Mouse (Mus musculus): ENCODE data around the gene Lmod3. TPM values are rescaled to one million over a fixed set of nuclear protein-coding genes. Genes with fewer than 3 reads are reported as not detected.

Lmod3 gene
- total and polyA plus RNA-seq, 2 experiments from 2014 or later, result 6.4 to 34.5 TPM

DNA sequence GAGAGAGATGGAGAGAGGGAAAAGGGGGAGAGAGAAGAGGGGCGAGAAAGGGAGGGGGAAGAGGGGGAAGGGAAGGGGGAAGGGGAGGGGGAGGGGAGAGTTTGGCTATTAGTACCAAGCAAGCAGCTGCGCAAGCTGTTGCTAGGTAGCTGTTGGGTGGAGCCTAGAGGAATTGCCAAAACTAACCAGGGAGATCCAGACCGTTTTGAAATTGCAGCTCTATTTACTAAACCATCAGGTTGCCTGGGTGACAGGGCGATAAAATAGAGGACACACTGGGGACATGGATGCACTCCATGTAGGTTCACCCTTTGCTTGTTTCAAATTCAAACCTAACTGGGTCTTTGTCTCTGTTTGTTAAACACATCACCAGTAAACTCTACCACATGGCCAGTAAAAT, 23.8 kb upstream of the Lmod3 start:
- no peak overlapping the region for H3K4me2 ChIP-seq (ENCODE audit: low read depth, low read length)
- no peaks in the 10 kb centered on the region for H3K9me3 ChIP-seq (replicated peaks; ENCODE audit: control insufficient read depth, low read length)
- H3K4me3 ChIP-seq (ENCODE audit: low read depth, low read length), result no peak overlapping the region
- no peaks in the 10 kb centered on the region for H3K27me3 ChIP-seq (ENCODE audit: control insufficient read depth, insufficient read depth, low read length)
- 35% methylated on average over 4 of the region's 4 CpGs for WGBS
- H3K4me1 ChIP-seq (ENCODE audit: control insufficient read depth, insufficient read depth), result peaks cover 18% of the 10 kb centered on the region
- TF ChIP-seq CTCF (IDR thresholded peaks at IDR 0.05; ENCODE audit: low read depth) (no peak), EP300 (IDR thresholded peaks at IDR 0.05; ENCODE audit: low read depth) (no peak)
- no peak overlapping the region for H3K9ac ChIP-seq (replicated peaks; ENCODE audit: low read depth, low read length)
- H3K27ac ChIP-seq (ENCODE audit: low read depth), result no peak overlapping the region
- no peaks in the 10 kb centered on the region for H3K36me3 ChIP-seq (replicated peaks; ENCODE audit: control insufficient read depth, insufficient read depth, low read length)
- ATAC-seq (ENCODE audit: insufficient read depth, low read depth), result no peak
- no peak for DNase-seq (ENCODE audit: low spot score)

DNA sequence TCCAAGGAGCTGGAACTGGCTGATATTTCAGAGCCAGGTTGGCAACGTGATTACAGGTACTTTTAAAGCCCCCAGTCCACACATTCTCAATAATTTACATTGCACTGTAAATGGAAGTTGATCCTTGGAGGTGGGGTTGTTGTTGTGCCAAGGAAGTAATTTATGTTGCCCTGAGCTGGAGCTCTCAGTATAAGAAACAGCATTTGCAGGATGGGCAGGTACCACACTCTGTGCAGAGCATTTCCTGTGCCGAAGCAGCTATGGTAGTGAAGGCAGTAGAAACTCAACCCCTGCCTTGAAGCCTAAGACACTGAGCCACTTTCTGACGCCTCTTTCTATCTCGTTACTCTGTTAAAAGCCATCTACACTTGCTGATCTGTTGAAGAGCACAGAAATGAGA, 23.2 kb upstream of the Lmod3 start:
- peaks cover 18% of the 10 kb centered on the region for H3K4me1 ChIP-seq (ENCODE audit: control insufficient read depth, insufficient read depth)
- ATAC-seq (ENCODE audit: insufficient read depth, low read depth), result no peak
- H3K27ac ChIP-seq (ENCODE audit: low read depth), result no peak overlapping the region
- no peak overlapping the region for H3K4me3 ChIP-seq (ENCODE audit: low read depth, low read length)
- no peak overlapping the region for H3K4me2 ChIP-seq (ENCODE audit: low read depth, low read length)
- H3K9me3 ChIP-seq (replicated peaks; ENCODE audit: control insufficient read depth, low read length), result no peaks in the 10 kb centered on the region
- no peak overlapping the region for H3K9ac ChIP-seq (replicated peaks; ENCODE audit: low read depth, low read length)
- 54% methylated on average over 4 of the region's 4 CpGs for WGBS
- DNase-seq (ENCODE audit: low spot score), result no peak
- no peaks in the 10 kb centered on the region for H3K36me3 ChIP-seq (replicated peaks; ENCODE audit: control insufficient read depth, insufficient read depth, low read length)
- TF ChIP-seq EP300 (IDR thresholded peaks at IDR 0.05; ENCODE audit: low read depth), result no peak
- TF ChIP-seq CTCF (IDR thresholded peaks at IDR 0.05; ENCODE audit: low read depth), result no peak
- H3K27me3 ChIP-seq (ENCODE audit: control insufficient read depth, insufficient read depth, low read length), result no peaks in the 10 kb centered on the region

DNA sequence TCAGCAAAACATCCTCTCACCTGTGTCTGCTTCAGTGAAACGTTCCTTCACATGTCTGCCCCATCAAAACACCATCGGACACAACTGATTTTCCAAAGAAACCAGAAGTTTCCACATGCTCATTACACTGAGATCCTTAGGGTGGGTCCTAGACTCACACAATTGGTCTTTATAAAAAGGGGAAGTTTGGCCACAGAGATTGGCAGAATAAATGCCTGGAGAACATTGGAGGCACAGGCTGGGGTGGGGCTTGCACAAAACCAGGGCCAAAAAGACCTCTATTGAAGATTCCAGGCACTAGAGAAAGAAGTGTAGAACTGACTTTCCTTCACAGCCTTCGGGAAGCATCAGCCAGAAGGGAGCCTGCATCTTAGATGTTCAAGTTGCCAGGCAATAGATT, 21.2 kb upstream of the Lmod3 start:
- TF ChIP-seq CTCF (IDR thresholded peaks at IDR 0.05; ENCODE audit: low read depth), result no peak
- TF ChIP-seq EP300 (IDR thresholded peaks at IDR 0.05; ENCODE audit: low read depth), result no peak
- Histone ChIP-seq H3K9me3 (replicated peaks; ENCODE audit: control insufficient read depth, low read length) (no peaks in the 10 kb centered on the region), H3K27ac (ENCODE audit: low read depth) (no peak overlapping the region), H3K27me3 (ENCODE audit: control insufficient read depth, insufficient read depth, low read length) (no peaks in the 10 kb centered on the region), H3K36me3 (replicated peaks; ENCODE audit: control insufficient read depth, insufficient read depth, low read length) (no peaks in the 10 kb centered on the region), H3K4me1 (ENCODE audit: control insufficient read depth, insufficient read depth) (peaks cover 23% of the 10 kb centered on the region), H3K9ac (replicated peaks; ENCODE audit: low read depth, low read length) (no peak overlapping the region), H3K4me3 (ENCODE audit: low read depth, low read length) (no peak overlapping the region), H3K4me2 (ENCODE audit: low read depth, low read length) (no peak overlapping the region)
- WGBS, result 79% methylated on average over 3 of the region's 3 CpGs
- no peak for DNase-seq (ENCODE audit: low spot score)
- no peak for ATAC-seq (ENCODE audit: insufficient read depth, low read depth)

DNA sequence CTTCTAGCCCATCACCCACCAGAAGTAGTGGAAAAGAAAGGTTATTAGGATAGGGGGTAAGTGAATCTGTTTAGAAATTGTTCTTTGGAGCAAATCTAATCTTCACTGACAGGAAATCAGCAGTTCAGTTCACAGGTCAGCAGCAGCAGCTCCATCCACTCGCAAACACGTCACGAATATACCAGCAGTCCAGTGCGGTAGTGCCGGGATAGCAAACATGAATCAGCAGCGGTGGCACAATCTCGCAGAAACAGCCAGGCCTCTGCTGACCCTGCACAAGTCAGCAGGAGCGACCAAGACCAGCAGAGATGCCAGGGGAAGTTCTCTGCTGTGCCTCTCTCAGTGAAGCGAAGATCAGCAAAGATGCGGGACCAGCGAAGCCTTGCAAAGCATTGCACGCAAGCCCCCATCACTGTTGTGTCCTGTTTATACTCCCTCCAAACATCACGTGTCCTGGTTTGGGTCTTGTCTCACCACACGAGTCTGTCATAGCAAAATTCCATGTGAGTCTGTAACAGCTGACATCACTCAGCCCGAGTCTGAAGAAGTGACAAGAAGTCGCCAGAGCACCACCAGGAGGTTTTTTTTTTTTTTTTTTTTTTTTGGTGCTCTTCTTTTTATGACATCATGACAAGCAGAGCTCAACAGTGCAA, 20.6 kb upstream of the Lmod3 start:
- no peak overlapping the region for H3K4me2 ChIP-seq (ENCODE audit: low read depth, low read length)
- DNase-seq (ENCODE audit: low spot score), result no peak
- no peak overlapping the region for H3K4me3 ChIP-seq (ENCODE audit: low read depth, low read length)
- H3K9ac ChIP-seq (replicated peaks; ENCODE audit: low read depth, low read length), result no peak overlapping the region
- H3K27me3 ChIP-seq (ENCODE audit: control insufficient read depth, insufficient read depth, low read length), result no peaks in the 10 kb centered on the region
- TF ChIP-seq CTCF (IDR thresholded peaks at IDR 0.05; ENCODE audit: low read depth) (no peak), EP300 (IDR thresholded peaks at IDR 0.05; ENCODE audit: low read depth) (no peak)
- no peak for ATAC-seq (ENCODE audit: insufficient read depth, low read depth)
- no peaks in the 10 kb centered on the region for H3K36me3 ChIP-seq (replicated peaks; ENCODE audit: control insufficient read depth, insufficient read depth, low read length)
- peaks cover 18% of the 10 kb centered on the region for H3K4me1 ChIP-seq (ENCODE audit: control insufficient read depth, insufficient read depth)
- H3K9me3 ChIP-seq (replicated peaks; ENCODE audit: control insufficient read depth, low read length), result no peaks in the 10 kb centered on the region
- no peak overlapping the region for H3K27ac ChIP-seq (ENCODE audit: low read depth)
- 67% methylated on average over 16 of the region's 16 CpGs for WGBS

DNA sequence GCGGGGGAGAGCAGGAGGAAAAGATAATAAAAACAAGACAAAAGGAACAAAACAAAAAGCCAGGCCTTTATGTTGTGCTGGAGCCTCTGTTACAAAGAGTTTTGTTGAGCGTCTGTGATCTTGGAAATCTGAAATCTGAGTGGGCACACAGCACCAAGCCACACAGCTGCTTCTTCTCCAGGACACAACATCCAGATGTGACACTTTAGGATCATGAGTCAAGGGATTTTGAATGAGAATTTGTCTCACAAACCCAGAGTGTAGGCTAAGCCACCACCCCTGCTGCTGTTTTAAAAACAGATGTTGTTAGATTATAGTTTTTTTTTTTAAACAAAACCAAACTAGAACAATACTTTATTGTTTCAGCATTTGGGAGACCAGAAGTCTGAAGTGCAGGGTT, 19.8 kb upstream of the Lmod3 start:
- Histone ChIP-seq H3K4me2 (ENCODE audit: low read depth, low read length) (no peak overlapping the region), H3K4me1 (ENCODE audit: control insufficient read depth, insufficient read depth) (peaks cover 16% of the 10 kb centered on the region), H3K36me3 (replicated peaks; ENCODE audit: control insufficient read depth, insufficient read depth, low read length) (no peaks in the 10 kb centered on the region), H3K4me3 (ENCODE audit: low read depth, low read length) (no peak overlapping the region), H3K27me3 (ENCODE audit: control insufficient read depth, insufficient read depth, low read length) (no peaks in the 10 kb centered on the region), H3K9ac (replicated peaks; ENCODE audit: low read depth, low read length) (no peak overlapping the region), H3K9me3 (replicated peaks; ENCODE audit: control insufficient read depth, low read length) (no peaks in the 10 kb centered on the region), H3K27ac (ENCODE audit: low read depth) (no peak overlapping the region)
- DNase-seq (ENCODE audit: low spot score) (no peak), ATAC-seq (ENCODE audit: insufficient read depth, low read depth) (no peak)
- WGBS, result 57% methylated on average over 2 of the region's 2 CpGs
- TF ChIP-seq CTCF (IDR thresholded peaks at IDR 0.05; ENCODE audit: low read depth) (no peak), EP300 (IDR thresholded peaks at IDR 0.05; ENCODE audit: low read depth) (no peak)

DNA sequence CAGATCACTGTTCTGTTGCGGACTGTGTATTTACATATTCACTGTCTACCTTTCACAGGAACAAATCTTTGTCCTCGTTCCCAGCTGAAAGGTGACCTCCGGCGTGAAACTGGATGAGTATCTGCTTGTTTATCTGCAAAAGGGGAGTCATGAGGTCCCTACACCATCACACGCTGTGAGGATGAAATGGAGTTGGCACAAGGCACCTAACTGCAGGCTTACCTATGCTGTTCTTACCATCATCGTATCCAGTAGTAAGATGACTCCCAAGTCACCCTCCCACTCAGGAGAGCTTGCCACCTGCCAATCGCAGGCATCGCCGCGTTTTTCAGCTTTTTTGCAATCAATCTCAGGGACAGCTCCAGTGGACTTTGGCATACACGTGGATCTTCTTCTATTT, 17.0 kb upstream of the Lmod3 start:
- Histone ChIP-seq H3K27me3 (ENCODE audit: control insufficient read depth, insufficient read depth, low read length) (no peaks in the 10 kb centered on the region), H3K27ac (ENCODE audit: low read depth) (no peak overlapping the region), H3K9me3 (replicated peaks; ENCODE audit: control insufficient read depth, low read length) (no peaks in the 10 kb centered on the region), H3K4me2 (ENCODE audit: low read depth, low read length) (no peak overlapping the region), H3K36me3 (replicated peaks; ENCODE audit: control insufficient read depth, insufficient read depth, low read length) (no peaks in the 10 kb centered on the region), H3K9ac (replicated peaks; ENCODE audit: low read depth, low read length) (no peak overlapping the region), H3K4me3 (ENCODE audit: low read depth, low read length) (no peak overlapping the region), H3K4me1 (ENCODE audit: control insufficient read depth, insufficient read depth) (peaks cover 11% of the 10 kb centered on the region; the same call in 1 of the 2 replicates)
- DNase-seq (ENCODE audit: low spot score) (no peak), ATAC-seq (ENCODE audit: insufficient read depth, low read depth) (no peak)
- TF ChIP-seq EP300 (IDR thresholded peaks at IDR 0.05; ENCODE audit: low read depth), result no peak
- TF ChIP-seq CTCF (IDR thresholded peaks at IDR 0.05; ENCODE audit: low read depth), result no peak
- WGBS, result 75% methylated on average over 11 of the region's 11 CpGs

All from heart, postnatal 0 days (tissue).